Mouse (Mus musculus) spleen, adult 12 weeks (tissue): Measurements from ENCODE around the gene Gm49380.
"Not testable (repeated sequence)": the region's sequence is repeated elsewhere in the genome, so short reads cannot be mapped to it uniquely, and the experiment has no call there.

Source experiments
- DNase-seq: peaks from one replicate; pipeline ENCODE4 v3.0.0; 2022; ENCODE audit warnings: low spot score

Gm49380 gene

DNA sequence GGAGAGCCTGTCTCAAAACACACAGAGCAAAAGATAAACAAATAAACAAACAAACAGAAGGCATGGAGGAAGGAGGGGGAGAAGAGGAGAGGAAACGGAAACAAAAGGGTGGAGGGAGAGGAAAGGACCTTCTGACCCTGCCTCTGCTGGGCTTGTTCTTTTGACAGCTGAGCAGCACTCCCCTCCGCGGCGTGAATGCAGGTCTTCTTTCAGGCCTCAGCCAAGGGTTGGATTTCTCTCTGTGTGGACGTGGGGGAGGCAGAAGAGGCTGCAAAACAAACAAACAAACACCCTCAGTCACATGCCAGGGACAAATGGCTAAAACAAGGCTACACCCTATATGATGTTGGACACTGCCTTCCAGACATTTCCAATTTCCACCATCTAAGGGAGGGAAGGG lies 11.7 kb upstream of the Gm49380 start:
- DNase-seq = no peak

DNA sequence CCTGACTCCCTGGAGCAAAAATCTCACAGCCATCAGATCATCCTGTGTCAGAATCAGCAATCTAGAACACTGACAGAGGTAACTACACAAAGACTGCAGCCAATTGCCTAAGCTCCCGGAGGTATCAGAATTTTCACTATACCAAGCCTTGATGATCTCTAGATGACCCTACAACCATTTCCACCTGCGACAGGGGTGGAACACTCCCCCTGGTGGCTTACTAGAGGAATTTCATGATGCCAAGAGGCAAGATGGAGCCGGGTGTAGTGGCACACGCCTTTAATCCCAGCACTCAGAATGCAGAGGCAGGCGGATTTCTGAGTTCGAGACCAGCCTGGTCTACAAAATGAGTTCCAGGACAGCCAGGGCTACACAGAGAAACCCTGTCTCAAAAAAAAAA lies 11.0 kb upstream of the Gm49380 start:
- DNase-seq = no peak

DNA sequence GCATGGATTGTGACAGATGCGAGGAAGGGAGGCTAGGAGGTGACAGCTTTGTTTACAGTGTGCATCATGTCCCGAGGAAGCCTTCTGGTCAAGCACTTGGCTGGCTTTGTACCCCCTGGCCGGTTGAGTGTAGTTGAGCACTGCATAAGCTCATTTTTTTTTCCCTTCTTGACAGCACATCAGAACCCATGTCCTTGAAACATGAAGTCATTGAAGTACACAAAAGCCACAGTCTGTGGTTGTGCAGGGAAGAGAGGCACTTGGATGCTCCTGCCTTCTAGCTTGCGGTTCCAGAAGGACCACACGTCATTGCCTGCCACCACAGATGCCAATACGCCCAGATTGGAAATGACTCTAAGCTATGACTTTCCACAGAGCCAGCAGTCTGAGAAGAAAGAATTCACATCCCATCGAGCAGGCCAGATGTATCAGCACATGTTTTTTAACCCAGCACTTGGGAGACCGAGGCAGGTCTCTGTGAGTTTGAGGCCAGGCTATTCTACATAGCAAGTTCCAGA lies 6.7 kb upstream of the Gm49380 start:
- DNase-seq = no peak

DNA sequence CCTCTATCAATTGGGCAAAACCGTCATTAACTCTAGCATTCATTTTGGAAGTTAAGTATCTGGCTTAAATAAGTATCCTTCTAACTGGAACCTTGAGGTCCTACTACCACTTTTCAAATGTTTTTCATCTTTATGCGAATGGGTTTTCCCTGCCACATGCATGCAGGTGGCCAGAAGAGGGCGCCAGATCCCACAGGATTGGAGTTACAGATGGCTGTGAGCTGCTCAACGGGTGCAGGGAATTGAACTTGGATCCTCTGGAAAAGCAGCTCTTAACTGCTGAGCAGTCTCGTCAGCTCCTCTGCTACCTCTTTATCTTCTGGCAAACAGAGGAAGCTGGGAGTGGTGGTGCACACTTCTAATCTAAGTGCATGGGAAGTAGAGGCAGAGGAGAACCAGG lies 5.7 kb upstream of the Gm49380 start:
- no peak for DNase-seq

DNA sequence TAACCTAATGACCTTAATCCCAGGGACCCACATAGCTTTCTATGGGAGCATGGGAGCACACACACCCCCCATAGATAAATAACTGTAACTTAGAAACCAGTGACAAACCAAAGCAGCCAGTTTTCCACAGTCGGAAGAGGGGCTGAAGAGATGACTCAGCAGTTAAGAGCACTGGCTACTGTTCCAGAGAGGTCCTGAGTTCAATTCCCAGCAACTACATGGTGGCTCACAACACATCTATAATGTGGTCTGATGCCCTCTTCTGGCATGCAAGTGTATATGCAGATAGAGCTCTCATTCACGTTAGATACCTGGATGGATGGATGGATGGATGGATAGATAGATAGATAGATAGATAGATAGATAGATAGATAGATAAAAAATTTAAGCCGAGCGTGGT lies 2.9 kb upstream of the Gm49380 start:
- no peak for DNase-seq

DNA sequence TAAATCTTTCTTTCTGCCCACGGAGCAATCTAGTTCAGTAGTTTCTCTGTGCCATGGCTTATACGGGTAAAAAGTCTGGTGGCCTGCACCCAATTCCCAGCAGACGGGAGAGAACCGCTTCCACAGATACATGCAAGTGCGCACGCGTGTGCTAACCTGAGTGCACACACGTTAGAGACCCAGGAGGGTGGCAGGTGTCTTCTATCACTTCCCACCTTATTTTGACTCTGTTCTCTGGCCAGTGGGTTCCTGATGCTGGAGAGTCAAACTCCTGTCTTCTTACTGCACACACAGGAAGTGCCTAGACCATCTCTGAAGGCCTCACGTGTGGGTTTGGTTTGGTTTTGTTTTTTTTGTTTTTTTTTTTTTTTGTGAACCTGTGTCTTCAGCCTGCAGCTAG lies 2.3 kb upstream of the Gm49380 start:
- DNase-seq = no peak

DNA sequence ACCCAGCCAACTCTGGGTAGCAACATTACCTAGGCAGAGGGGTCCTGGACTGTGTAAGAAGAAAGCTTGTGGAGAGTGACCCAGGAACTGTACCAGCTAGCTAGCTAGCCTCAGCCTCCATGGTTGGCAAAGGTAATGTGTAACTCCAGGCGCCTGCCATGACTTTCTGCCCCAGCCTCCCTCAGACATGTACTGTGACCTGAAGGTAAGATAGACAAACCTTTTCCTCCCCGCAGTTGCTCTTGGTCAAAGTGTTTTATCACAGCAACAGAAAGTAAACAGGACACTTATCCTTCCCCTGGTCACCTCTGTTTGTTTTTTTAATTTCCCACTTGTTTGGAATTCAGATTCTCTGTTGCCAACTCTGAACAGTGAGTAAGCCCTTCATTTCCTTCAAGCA lies 1.2 kb upstream of the Gm49380 start:
- DNase-seq = no peak

DNA sequence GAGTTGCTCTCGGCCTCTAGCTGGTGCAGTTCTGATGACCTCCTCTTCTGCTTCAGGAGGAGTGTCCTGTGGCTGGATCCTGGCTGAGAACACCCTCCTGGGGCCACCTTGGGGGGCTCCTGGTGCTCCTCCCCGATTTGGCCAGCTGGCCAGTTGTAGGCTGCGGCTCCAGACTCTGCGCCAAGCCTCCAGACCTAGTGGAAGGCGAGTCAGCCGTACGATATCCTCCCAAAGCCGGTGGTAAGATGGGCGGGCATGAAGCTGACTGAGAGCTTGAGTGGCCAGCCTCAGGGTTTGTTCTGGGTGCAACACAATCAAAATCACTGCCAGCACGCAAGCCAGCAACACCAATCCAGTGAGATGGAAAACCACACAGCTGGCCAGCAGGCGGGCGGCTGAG lies 1.4 kb downstream of the Gm49380 start:
- DNase-seq = not testable (repeated sequence)

DNA sequence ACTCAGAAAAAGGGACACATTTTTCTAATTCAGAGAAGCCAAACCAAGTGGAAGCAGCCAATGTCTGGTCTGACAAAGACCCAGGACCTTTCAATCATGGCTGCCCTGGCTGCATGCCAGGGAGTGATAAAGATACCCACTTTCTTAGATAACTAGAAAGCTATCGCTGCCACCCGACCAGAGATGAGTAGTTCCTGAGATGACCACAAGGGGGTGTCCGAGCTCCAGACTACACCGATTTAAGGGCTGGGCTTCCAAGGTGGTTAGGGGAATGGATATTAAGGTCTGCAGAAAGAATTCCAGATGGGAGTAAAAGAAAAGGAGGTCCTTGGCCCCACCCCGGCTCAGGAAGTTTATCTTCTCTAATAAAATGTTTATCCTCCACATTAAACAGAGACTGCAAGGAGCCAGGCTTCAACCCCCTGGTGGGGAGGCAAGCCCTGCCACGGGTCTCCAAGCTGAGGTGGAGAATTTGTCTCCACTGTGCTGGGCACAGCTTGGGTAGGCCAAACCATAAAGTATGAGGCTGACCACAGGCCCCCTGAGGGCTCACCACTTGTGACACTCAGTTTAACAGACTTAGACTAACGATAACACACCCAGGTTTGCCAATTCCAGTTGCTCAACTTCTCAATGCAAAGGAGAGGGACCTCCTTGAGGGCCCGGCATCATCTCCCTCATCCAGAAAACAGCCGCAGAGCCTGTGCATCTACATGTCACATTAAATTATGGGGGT lies 3.8 kb downstream of the Gm49380 start:
- DNase-seq = peak; percentile 70

DNA sequence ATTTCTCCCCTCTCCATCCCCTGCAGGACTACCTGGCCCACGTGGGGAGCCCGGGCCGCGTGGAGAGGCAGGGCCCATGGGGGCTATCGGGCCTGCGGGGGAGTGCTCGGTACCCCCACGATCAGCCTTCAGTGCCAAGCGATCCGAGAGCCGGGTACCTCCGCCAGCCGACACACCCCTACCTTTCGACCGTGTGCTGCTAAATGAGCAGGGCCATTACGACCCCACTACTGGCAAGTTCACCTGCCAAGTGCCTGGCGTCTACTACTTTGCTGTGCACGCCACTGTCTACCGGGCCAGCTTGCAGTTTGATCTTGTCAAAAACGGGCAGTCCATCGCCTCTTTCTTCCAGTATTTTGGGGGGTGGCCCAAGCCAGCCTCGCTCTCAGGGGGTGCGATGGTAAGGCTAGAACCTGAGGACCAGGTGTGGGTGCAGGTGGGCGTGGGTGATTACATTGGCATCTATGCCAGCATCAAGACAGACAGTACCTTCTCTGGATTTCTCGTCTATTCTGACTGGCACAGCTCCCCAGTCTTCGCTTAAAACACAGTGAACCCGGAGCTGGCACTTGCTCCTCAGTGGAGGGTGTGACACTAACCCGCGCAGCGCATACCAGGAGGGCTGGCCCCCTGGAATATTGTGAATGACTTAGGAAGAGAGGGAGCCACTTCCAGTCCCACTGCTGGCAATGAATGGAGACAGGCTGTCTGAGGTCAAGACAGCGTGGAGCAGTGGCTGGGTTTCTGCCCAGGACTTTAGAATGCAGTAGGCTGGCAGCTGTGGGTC lies 4.8 kb downstream of the Gm49380 start:
- DNase-seq = no peak

DNA sequence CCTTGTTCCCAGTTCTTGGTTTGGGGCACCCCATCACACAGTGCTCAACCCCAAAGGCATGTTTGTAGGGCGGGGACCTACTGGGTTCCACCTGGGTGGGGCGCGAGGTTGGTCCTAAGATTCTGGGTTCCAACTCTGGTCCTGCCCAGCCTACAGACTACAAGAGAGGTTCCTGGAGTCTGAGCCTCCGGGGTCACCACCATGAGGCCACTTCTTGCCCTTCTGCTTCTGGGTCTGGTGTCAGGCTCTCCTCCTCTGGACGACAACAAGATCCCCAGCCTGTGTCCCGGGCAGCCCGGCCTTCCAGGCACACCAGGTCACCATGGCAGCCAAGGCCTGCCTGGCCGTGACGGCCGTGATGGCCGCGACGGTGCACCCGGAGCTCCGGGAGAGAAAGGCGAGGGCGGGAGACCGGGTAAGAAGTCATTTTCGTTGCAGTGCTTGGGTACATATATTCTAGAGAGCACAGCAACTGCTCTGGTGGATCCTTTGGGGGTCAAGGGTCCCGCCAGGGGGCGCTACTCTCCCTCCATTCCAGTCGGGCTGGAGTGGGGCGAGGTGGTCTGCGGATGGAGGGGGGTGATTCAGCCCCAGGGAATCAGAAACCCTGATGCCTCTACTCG lies 5.6 kb downstream of the Gm49380 start:
- no peak for DNase-seq

DNA sequence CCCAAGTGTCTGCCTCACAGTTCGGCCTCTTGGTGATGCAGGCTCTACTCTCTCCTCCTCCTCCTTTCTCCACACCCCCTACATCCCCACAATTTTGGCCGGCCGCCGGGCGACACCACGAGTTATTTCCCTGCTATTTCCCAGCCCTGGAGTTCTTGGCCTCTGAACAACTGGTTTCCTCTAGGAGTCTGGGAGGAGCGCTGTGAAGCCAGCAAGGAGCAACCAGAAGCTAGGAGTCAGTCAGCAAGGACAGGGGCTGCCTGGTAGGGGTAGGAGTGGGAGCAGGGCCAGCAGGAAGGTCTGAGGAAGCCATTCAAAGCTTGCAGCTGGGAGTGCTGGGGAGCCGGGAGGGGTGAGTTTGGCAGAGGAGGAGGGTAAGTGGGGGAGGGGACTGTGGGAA lies 6.2 kb downstream of the Gm49380 start, which contains the start of gene C1qtnf5:
TSS of gene C1qtnf5 (plus strand) at position 136 of the 400 bp plus-strand sequence.
- DNase-seq = no peak

DNA sequence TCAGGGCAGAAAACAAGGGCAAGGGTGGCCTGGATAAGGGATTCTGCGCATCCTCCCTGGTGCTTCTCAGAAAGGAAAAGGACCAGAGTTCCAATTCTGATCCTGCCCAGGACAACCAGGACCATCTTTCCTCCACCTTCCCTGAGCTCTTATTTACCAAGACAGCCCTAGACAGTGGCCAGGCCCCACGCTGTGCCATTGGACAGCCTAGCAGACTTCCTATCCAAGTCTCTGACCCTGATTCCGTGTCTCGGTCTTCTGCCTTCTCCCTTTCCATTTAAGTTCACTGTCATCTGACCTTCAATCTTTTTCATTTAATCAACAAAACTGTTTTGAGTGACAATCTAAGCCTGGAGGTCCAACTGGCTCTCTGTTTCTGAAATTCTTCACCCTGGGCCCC lies 6.7 kb downstream of the Gm49380 start:
- DNase-seq = no peak

DNA sequence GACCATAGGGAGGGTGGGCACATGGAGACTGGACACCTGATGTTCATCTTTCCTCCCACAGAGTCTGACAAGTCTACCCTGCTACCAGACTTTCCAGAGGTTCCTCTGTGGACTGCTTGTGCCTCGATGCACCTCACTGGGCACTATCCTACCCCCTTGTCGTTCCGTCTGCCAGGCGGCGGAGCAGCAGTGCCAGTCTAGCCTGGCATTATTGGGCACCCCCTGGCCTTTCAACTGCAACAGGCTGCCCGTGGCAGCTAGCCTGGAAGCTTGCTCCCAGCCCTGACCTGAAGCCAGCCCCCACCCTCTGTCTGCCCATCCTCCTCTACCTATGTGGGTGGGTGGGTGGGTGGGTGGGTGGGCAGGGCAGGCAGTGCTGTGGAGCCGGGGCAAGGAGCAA lies 7.1 kb downstream of the Gm49380 start:
- DNase-seq = no peak

DNA sequence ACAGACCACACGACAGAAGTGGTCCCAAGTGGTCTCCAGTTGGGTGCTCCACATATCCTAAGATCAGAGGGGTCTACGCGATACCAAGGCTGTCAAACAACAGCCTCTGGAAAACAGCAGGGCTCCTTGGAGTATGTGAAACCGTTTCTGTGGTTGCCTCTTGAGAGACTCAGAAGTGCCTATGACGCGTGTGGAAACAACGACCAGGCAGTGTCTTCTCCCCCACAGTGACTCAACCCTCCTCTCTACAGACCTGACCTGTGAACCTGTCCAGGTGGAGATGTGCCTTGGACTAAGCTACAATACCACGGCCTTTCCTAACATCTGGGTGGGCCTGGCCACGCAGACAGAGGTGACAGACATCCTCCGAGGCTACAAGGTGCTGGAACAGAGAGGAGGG lies 7.5 kb downstream of the Gm49380 start:
- DNase-seq = no peak

DNA sequence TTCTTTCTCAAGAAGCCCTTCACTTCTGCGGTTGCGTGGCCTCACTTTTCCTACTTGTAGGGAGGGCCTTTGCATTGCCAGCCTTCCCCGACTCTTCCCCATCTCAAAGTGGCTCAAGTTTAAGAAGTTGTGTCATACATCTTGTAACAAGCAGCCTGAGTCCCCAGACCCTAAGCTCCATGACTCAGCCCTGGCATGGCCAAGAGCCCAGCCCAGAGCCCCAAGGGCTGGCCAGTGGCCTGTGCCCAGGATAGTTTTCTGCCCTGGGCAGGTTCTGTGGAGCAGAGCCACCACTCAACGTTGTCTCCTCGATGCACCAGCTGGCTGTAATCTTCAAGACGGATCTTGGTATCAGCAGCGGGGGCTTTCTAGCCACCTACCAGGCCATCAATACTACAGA lies 8.4 kb downstream of the Gm49380 start:
- DNase-seq = no peak

DNA sequence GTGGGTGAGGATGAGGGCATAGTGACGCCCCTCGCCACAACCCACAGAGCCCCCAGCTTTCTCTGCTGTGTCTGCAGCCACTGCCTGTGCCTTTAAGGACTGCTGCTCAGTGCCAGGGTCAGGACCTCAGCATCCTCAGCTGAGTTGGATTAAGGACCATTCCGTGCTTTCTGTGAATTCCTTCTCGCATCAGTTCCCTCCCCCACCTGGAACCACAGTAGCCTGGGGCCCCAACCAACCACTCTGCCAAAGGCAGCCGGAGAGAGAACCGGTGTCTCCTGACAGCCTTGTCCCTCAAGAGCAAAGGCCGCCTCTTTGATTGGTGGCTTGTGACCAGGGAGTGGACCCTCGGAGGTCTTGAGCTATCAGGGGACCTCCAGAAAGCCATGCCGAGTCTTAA lies 11.8 kb downstream of the Gm49380 start, which contains the start of gene Mfrp:
TSS of gene Mfrp (plus strand) at position 240 of the 400 bp plus-strand sequence.
- no peak for DNase-seq

DNA sequence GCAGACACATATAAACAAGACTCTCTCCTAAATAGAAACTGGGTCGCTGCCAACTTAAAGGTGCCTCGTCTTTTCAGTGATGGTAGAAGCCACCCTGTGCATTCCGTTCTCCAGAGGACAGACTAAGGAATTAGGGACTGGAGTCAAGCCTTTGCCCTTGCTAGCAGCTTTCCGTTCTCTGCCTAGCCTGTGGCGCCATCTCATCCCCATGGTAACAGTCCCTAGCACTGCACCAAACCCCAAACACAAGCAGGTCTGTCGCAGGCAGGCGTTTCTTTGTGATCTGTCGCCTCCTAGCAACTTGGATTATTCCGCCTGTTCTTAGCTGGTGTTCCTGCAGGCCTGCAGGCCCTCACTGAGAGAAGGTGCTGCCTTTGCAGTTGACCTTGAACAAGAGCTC lies 16.8 kb downstream of the Gm49380 start:
- no peak for DNase-seq

DNA sequence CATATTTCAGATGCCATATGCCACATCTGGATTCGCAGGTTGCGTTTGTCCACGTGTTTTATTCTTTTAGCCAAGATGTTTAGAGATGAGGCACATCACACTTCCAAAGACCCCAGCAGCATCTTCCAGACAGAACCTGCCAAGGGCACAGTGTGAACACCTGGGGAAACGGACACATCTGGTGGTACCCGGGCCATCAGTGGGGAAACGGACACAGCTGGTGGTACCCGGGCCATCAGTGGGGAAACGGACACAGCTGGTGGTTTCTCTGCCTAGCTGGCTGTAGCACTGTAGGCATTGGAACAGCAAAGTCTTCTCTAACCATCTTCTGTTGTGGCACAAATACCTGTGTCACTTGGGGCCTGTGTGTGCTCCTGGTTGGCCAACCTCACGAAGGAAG lies 17.5 kb downstream of the Gm49380 start:
- no peak for DNase-seq

DNA sequence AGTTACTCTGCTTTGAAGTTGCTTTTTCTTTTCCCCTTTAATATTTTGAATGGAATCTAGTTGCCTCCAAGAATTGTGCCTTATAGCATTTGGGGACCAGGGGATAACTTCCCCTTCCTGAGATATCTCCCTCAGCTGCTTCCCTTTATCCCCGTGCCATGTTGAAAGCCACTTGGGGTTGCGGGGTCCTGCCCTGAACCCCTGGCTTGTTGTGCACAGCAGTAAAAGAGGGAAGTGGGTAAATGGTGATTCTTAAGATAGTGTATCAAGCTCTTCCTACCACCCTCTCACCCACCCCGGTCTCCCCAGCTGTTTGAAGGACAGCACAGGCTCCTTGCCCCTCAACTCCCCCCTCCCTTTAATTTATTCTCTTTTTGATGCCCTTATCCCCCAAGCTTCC lies 18.6 kb downstream of the Gm49380 start:
- DNase-seq = no peak

DNA sequence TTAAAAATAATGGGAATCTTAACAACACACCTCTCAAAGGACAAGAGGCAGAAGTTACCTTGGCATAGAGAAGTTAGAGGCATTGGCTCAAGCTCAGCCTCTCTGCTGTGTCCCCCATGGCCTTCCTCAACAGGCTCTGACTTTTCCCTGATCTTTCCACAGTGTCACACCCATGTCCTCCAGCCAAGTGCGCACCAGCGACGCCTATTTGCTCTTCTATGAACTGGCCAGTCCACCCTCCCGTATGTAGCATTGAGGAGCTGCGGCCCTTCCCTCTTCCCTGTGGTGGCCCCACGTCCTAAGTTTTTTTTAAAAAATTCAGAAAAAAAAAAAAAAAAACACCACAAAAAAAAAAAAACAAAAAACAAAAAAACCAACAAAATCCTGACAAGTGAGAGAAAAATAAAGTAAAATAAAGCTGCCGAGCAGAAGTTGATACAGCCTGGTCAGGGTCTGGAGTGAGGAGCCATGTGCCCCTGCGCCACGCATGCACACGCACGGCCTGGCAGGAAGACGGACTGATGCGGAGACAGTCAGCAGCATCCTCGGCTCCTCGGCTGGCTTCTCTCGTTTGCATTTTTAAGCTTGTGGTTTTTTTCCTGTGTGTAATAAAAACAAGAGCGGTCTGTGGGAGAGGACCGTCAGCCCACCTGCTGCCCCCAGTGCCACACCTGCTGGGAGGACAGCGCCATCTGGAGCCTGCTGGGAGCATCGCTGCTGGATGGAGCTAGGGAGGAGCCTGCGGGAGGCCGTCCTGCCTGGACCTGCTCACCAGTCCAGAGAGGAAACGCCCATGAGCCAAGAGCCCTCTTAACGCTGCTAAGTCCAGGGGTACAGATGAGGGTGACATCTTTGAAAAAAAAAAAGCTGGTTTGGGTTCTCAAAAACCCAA lies 19.4 kb downstream of the Gm49380 start:
- peak; percentile 31 for DNase-seq
